Mouse (Mus musculus) ES-Bruce4 (cell line): ENCODE measurements around the gene Srgap3. TPM values are rescaled to one million over a fixed set of nuclear protein-coding genes. Genes with fewer than 3 reads are reported as not detected.

ENCODE experiments used
- H3K27ac ChIP-seq: 2 replicates; pipeline ENCODE4 v1.5.1; 2012; ENCODE audit warnings: low read length, inconsistent platforms; ENCODE audit not compliant: insufficient read depth
- H3K27me3 ChIP-seq: 2 replicates; pipeline ENCODE4 v1.6.1; 2012; ENCODE audit warnings: mild to moderate bottlenecking, low read length, inconsistent platforms; ENCODE audit not compliant: control insufficient read depth, poor library complexity, insufficient read depth, severe bottlenecking
- H3K36me3 ChIP-seq: 2 replicates; pipeline ENCODE4 v1.6.1; 2012; ENCODE audit warnings: inconsistent platforms, mild to moderate bottlenecking, low read length, moderate library complexity; ENCODE audit not compliant: control insufficient read depth, poor library complexity, insufficient read depth, severe bottlenecking
- H3K4me1 ChIP-seq: one replicate; pipeline ENCODE4 v1.8.1; 2011; ENCODE audit warnings: low read length; ENCODE audit not compliant: control insufficient read depth, insufficient read depth
- H3K4me3 ChIP-seq: 2 replicates; pipeline ENCODE4 v1.5.1; 2011; ENCODE audit warnings: low read depth, mild to moderate bottlenecking, low read length
- H3K9ac ChIP-seq: 2 replicates; pipeline ENCODE4 v1.6.1; 2012; ENCODE audit warnings: low read depth, mild to moderate bottlenecking, inconsistent platforms; ENCODE audit not compliant: poor library complexity, severe bottlenecking
- H3K9me3 ChIP-seq: replicated peaks from 2 replicates; pipeline ENCODE4 v1.6.1; 2012; ENCODE audit warnings: mild to moderate bottlenecking, low read length, inconsistent platforms; ENCODE audit not compliant: control insufficient read depth, poor library complexity, insufficient read depth, severe bottlenecking
- CTCF ChIP-seq: IDR thresholded peaks from one replicate; pipeline ENCODE4 v1.8.1; 2011; ENCODE audit warnings: low read depth, low read length
- EP300 ChIP-seq: IDR thresholded peaks from 2 replicates; pipeline ENCODE4 v1.6.1; 2011; ENCODE audit warnings: low read depth, low read length; ENCODE audit not compliant: insufficient read depth
- POLR2A ChIP-seq: IDR thresholded peaks from one replicate; pipeline ENCODE4 v1.8.1; 2011; ENCODE audit warnings: low read length; ENCODE audit not compliant: insufficient read depth
- polyA plus RNA-seq: library from polyadenylated mRNA; stranded (reverse); fragments of >200 nt; gene quantifications from 2 replicates; pipeline ENCODE4 v1.2.4, GENCODE M21; 2011; ENCODE audit warnings: low read depth; ENCODE audit not compliant: missing spikeins, insufficient read depth, insufficient read length

Srgap3 gene
- polyA plus RNA-seq, 1 experiment, result 7.0 TPM

DNA sequence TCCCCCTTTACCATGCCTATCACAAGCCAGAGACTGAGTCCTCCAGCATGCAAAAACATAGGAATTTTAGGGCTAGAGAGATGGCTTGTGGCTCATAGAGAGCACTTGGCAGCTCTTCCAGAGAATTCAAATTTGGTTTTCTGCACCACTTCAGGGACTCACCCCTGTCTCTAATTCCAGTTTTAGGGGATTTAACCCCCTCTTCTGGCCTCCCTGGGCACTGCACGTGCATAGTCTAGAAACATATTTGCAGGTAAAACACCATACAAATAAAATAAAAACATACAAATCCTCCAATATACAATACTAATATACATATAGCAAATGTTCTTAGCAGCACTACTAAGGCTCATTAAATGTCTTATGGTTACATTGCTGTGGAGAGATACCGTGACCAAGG is 4.2 kb upstream of the Srgap3 start:
- H3K4me3 ChIP-seq, result no peak overlapping the region
- no peaks in the 10 kb centered on the region for H3K27me3 ChIP-seq
- no peaks in the 10 kb centered on the region for H3K9me3 ChIP-seq
- H3K27ac ChIP-seq, result peak overlapping the region; percentile 98
- peaks cover 13% of the 10 kb centered on the region for H3K4me1 ChIP-seq
- H3K9ac ChIP-seq, result no peak overlapping the region
- no peak for TF ChIP-seq EP300
- TF ChIP-seq POLR2A, result no peak
- TF ChIP-seq CTCF, result peak; percentile 15
- H3K36me3 ChIP-seq, result no peaks in the 10 kb centered on the region

DNA sequence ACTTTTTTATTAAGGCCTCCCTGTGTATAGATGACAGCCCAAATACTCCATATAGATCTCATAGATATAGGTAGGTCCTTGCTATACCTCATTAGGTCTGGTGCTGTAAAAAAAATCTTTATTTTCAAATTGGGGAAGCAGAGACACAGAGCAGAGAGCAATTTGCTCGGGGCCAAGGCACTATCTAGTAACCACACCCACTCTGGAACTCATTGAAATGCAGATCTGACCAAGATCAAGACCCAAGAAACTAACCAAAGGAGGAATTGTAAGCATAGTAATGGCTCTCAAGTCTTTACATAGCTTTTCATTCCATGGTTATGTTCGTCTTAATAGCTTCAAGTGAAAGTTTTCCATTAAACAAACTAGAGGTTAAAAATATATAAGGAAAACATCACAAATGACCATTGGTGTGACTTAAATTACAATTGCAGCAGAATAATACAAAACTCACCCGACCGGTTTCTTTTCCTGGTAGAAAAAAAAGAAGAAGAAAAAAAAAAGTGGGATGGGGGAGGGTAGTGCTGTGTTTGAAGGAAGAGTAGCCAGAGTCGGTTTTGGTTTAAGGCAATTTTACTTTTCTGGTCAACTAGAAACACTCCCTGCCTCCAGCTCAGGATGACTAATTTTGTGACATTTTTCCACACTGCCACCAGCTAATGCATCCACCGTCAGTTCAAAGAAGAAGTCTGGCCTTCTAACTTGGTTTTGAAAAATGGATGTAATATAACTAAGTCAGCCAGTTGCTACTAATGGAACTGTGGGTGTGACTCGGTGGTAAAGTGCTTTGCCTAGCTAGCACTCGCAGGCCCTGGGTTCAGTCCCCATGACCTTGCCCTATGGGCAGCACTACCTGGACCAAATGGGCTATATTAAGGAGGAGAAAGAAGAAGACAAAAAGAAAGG is 3.4 kb upstream of the Srgap3 start:
- Histone ChIP-seq H3K36me3 (no peaks in the 10 kb centered on the region), H3K4me1 (peaks cover 13% of the 10 kb centered on the region), H3K4me3 (no peak overlapping the region), H3K9ac (0 out of 2 replicates have a peak overlapping the region, but pooled peaks have one; percentile 38), H3K9me3 (no peaks in the 10 kb centered on the region), H3K27me3 (no peaks in the 10 kb centered on the region), H3K27ac (peak overlapping the region; percentile 98)
- TF ChIP-seq CTCF (no peak), EP300 (no peak), POLR2A (no peak)

- no peaks in the 10 kb centered on the region for H3K9me3 ChIP-seq
- H3K27me3 ChIP-seq, result no peaks in the 10 kb centered on the region
- H3K4me1 ChIP-seq, result peaks cover 13% of the 10 kb centered on the region
- H3K36me3 ChIP-seq, result no peaks in the 10 kb centered on the region
- H3K9ac ChIP-seq, result peak overlapping the region; percentile 42; the same call in 1 of the 2 replicates
- no peak overlapping the region for H3K4me3 ChIP-seq
- H3K27ac ChIP-seq, result peak overlapping the region; percentile 96
- no peak for TF ChIP-seq POLR2A
- TF ChIP-seq EP300, result peak; percentile 86
Measured at GRCm38 (mm10) chr6:112949220-112949619, 2.2 kb upstream of the Srgap3 start.

DNA sequence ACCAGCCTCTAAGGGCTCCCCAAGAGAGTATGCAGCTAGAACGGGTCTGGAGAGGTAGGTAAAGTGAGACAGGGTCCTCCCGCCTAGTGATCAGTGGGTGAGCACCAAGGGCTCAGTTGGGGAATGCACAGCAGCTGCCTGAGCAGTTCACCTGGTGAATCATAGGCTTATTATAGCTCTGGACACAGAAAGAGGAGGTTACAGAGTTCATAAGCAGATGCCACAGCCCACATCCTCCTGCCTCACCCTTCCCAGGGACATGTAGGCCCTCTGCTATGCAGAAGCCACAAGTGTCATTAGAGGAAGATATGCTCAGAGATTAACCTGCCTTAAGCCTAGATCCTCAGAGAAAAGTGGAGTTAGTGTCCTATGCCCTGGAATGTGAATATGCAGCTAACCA is 1.4 kb upstream of the Srgap3 start:
- H3K9me3 ChIP-seq, result no peaks in the 10 kb centered on the region
- peak overlapping the region; percentile 42; the same call in 1 of the 2 replicates for H3K9ac ChIP-seq
- no peak overlapping the region for H3K4me3 ChIP-seq
- TF ChIP-seq EP300 (no peak), CTCF (no peak), POLR2A (no peak)
- no peaks in the 10 kb centered on the region for H3K27me3 ChIP-seq
- H3K4me1 ChIP-seq, result peaks cover 15% of the 10 kb centered on the region
- no peaks in the 10 kb centered on the region for H3K36me3 ChIP-seq
- peak overlapping the region; percentile 96; the same call in 1 of the 2 replicates for H3K27ac ChIP-seq

- Histone ChIP-seq H3K4me1 (peaks cover 15% of the 10 kb centered on the region), H3K36me3 (no peaks in the 10 kb centered on the region), H3K9ac (no peak overlapping the region), H3K27ac (no peak overlapping the region), H3K27me3 (no peaks in the 10 kb centered on the region), H3K9me3 (no peaks in the 10 kb centered on the region), H3K4me3 (peak overlapping the region; percentile 69)
- TF ChIP-seq POLR2A, result no peak
- TF ChIP-seq EP300, result no peak
- TF ChIP-seq CTCF, result no peak
Measured at GRCm38 (mm10) chr6:112946021-112946811, 850 bp downstream of the Srgap3 start.
